Mouse (Mus musculus) liver, embryonic 13.5 days (tissue): Measurements from ENCODE around the gene Gm49510. TPM values are rescaled to one million over a fixed set of nuclear protein-coding genes. Genes with fewer than 3 reads are reported as not detected.

ENCODE experiments used
- ATAC-seq: fragments of 200-750 bp; cut with Nextera tagmentation; 2 replicates; pipeline ENCODE4 v1.8.0; 2017; ENCODE audit warnings: low read depth, mild to moderate bottlenecking, moderate number of reproducible peaks, moderate library complexity
- DNase-seq: peaks from one replicate; pipeline ENCODE4 v3.0.0; 2022
- H3K27ac ChIP-seq: fragments of 300-500 bp; sonication (generic); 2 replicates; pipeline ENCODE4 v1.5.1; 2015; ENCODE audit warnings: moderate library complexity, mild to moderate bottlenecking, inconsistent platforms
- H3K27me3 ChIP-seq: fragments of 300-500 bp; sonication (generic); 2 replicates; pipeline ENCODE4 v1.6.1; 2015; ENCODE audit warnings: mild to moderate bottlenecking, inconsistent platforms
- H3K36me3 ChIP-seq: fragments of 300-500 bp; sonication (generic); 2 replicates; pipeline ENCODE4 v1.6.1; 2015; ENCODE audit warnings: mild to moderate bottlenecking, inconsistent platforms
- H3K4me1 ChIP-seq: fragments of 300-500 bp; sonication (generic); replicated peaks from 2 replicates; pipeline ENCODE4 v1.6.1; 2015; ENCODE audit warnings: inconsistent platforms
- H3K4me2 ChIP-seq: fragments of 300-500 bp; sonication (generic); 2 replicates; pipeline ENCODE4 v1.6.1; 2015; ENCODE audit warnings: inconsistent platforms, mild to moderate bottlenecking, moderate library complexity
- H3K4me3 ChIP-seq: fragments of 300-500 bp; sonication (generic); replicated peaks from 2 replicates; pipeline ENCODE4 v1.5.1; 2015; ENCODE audit warnings: mild to moderate bottlenecking, inconsistent platforms
- H3K9ac ChIP-seq: fragments of 300-500 bp; sonication (generic); 2 replicates; pipeline ENCODE4 v1.6.1; 2015; ENCODE audit warnings: mild to moderate bottlenecking, inconsistent platforms
- H3K9me3 ChIP-seq: fragments of 300-500 bp; sonication (generic); replicated peaks from 2 replicates; pipeline ENCODE4 v1.6.1; 2016; ENCODE audit warnings: inconsistent platforms
- WGBS: fragments of 180-500 bp; shearing (Covaris S2); methylation state at CpG from one replicate; pipeline ENCODE4 v1.1.7; 2015; ENCODE audit not compliant: insufficient replicate concordance; 5-methylcytosine and 5-hydroxymethylcytosine counted together
- polyA plus RNA-seq: library from polyadenylated mRNA; unstranded; fragments of >200 nt; fragmentation: Nextera tagmentation; extraction: Ambion mirVana; gene quantifications from 2 replicates; pipeline ENCODE4 v1.2.1, GENCODE M21; 2015

The Gm49510 gene
- polyA plus RNA-seq, 1 experiment from 2014 or later, result 0.16 TPM

DNA sequence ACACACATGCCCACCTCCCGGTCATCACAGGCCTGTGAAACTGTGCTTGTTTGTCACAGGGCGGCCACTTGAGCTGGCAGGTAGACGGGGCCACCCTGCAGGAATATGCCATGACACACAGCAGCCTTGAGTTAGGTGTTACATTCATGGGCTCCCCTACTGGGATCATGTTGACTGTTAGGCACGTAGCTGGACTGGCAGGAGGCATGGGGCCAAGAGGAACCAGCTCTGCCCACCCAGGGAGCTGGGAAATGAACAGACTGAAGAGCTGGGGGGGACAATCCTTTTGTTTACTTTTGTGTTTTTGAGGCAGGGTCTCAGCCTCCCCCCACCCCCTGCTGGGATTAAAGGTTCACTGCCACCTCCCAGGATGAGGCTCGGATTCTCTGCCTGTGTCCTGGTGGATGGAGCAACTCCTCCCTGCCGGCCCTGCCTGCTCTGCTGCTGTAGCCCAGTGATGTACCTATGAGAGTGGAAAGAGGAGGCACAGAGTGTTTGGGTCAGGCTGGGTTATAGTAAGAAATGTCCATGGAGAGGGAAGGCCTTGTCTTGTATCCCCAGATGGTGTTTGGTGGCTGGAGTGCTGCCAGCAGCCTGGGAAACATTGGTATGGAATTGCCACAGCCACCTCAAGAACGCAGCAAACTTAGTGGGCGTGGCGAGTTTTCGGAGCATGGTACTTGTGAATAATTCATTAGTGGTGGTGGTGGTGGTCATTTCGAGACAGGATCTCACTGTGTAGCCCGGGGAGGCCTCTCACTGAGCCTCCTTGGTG, 16.8 kb downstream of the Gm49510 start:
- DNase-seq, result no peak
- H3K4me3 ChIP-seq, result peak overlapping the region; percentile 0; the same call in 1 of the 2 replicates
- H3K36me3 ChIP-seq, result peaks cover 27% of the 10 kb centered on the region
- H3K27me3 ChIP-seq, result no peaks in the 10 kb centered on the region
- peaks cover 80% of the 10 kb centered on the region for H3K4me1 ChIP-seq
- no peak for ATAC-seq
- WGBS, result 76% methylated on average over 12 of the region's 12 CpGs
- H3K9ac ChIP-seq, result peak overlapping the region; percentile 34; the same call in 1 of the 2 replicates
- H3K27ac ChIP-seq, result 0 out of 2 replicates have a peak overlapping the region, but pooled peaks have one; percentile 26
- H3K4me2 ChIP-seq, result peak overlapping the region; percentile 100
- no peaks in the 10 kb centered on the region for H3K9me3 ChIP-seq

DNA sequence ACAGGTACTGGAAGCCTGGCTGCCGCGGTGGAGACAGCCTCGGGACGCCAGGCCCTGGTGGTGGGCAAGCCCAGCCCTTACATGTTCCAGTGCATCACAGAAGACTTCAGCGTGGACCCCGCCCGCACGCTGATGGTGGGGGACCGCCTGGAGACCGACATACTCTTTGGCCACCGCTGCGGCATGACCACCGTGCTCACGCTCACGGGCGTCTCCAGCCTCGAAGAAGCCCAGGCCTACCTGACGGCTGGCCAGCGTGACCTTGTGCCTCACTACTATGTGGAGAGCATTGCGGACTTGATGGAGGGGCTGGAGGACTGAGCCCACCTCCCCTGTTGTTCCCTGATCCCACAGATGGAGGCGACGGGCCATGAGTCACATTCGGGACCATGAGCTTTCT, 18.7 kb downstream of the Gm49510 start:
- Histone ChIP-seq H3K4me1 (peaks cover 85% of the 10 kb centered on the region), H3K4me3 (no peak overlapping the region), H3K9ac (no peak overlapping the region), H3K36me3 (peaks cover 21% of the 10 kb centered on the region), H3K27ac (0 out of 2 replicates have a peak overlapping the region, but pooled peaks have one; percentile 23), H3K4me2 (no peak overlapping the region), H3K9me3 (no peaks in the 10 kb centered on the region), H3K27me3 (no peaks in the 10 kb centered on the region)
- ATAC-seq, result no peak
- WGBS, result 89% methylated on average over 23 of the region's 23 CpGs
- no peak for DNase-seq

DNA sequence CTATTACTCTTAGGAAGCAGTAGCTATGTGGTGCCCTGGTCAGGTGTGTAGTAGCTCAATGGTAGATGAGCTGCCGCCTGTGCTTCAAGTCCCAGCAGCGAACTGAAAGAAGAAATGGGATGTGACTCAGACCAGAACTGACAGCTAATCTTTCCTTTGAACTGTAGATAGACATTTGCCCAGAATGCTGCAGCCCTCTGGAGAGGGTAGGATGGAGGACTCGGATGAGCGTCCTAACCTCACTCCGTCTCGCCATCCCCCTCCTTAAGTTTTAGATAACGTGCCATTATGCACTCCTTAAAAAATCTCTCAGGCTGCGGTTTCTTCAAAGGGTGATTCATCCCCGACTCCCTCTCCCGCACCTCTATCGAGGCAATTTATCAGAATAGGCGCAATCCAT, 20.4 kb downstream of the Gm49510 start:
- Histone ChIP-seq H3K36me3 (peaks cover 21% of the 10 kb centered on the region), H3K4me1 (peaks cover 85% of the 10 kb centered on the region), H3K9me3 (no peaks in the 10 kb centered on the region), H3K9ac (no peak overlapping the region), H3K27ac (peak overlapping the region; percentile 53), H3K27me3 (no peaks in the 10 kb centered on the region), H3K4me2 (no peak overlapping the region), H3K4me3 (no peak overlapping the region)
- WGBS, result 79% methylated on average over 12 of the region's 12 CpGs
- DNase-seq (no peak), ATAC-seq (no peak)

DNA sequence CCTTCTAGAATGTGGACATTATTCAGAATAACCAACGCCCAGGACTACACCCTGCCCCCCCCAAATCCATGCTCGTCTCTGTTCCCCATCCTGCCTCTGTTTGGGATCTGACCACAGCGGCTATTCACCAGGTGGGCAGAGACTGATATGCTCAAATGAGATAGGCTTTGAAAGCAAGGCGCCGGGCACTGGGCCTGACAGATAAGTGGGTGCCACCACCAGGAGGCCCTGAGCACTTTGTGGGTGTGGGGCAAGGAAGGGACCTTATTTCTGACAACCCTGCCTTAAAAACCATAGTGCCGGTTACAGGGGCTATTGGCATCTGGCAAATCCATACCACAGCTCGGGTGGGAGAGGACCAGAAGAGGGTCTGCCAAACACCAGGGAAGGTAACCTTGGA, 23.2 kb downstream of the Gm49510 start:
- WGBS, result 18% methylated on average over 7 of the region's 7 CpGs
- Histone ChIP-seq H3K9ac (peak overlapping the region; percentile 79), H3K4me3 (peak overlapping the region; percentile 55), H3K4me2 (peak overlapping the region; percentile 80), H3K9me3 (no peaks in the 10 kb centered on the region), H3K27ac (peak overlapping the region; percentile 99), H3K36me3 (peaks cover 13% of the 10 kb centered on the region), H3K27me3 (no peaks in the 10 kb centered on the region), H3K4me1 (peaks cover 88% of the 10 kb centered on the region)
- ATAC-seq, result peak; percentile 81
- DNase-seq, result peak; percentile 87

DNA sequence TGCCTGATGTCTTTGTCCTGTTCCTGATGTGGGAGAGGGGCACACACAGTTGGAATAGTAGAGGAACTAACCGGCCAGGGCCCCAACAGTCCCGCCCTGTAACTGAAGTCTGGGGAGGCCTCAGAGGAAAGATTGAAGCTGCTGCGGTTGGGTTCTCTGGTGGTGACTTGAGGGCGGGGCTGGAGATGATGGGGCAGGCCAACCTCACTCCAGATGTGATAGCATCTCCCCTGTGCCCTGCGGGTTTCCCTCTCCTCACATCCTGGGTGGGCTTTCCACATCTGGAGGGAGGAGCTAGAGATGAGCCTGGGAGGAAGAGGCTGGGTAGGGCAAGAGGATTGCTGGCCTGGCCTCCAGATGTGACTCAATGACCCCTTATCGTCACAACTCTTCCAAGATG, 24.1 kb downstream of the Gm49510 start:
- peaks cover 7% of the 10 kb centered on the region for H3K36me3 ChIP-seq
- H3K27me3 ChIP-seq, result no peaks in the 10 kb centered on the region
- H3K4me1 ChIP-seq, result peaks cover 94% of the 10 kb centered on the region
- peak overlapping the region; percentile 80 for H3K4me2 ChIP-seq
- H3K27ac ChIP-seq, result peak overlapping the region; percentile 99
- peak overlapping the region; percentile 79 for H3K9ac ChIP-seq
- WGBS, result 17% methylated on average over 6 of the region's 6 CpGs
- peak; percentile 83 for DNase-seq
- no peaks in the 10 kb centered on the region for H3K9me3 ChIP-seq
- ATAC-seq, result peak; percentile 78
- peak overlapping the region; percentile 55 for H3K4me3 ChIP-seq

DNA sequence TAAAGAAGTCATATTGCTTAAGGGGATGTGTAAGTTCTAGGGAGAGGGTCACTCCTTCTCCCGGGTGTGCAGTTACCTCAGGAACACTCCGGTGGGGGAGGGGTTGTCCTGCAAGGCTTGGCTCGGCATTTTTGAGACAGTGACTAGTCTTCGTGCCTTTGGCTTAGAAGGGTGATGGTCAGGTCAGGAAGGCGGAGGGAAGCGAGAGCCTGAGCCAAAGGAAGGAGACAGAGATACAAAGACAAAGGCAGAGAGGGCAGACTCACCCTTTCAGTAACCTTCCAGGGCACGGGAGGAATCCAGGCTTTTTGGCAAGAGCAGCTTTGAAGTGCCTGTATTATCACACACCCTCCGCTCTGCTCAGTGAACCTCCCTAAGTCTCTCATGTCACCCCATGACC, 25.7 kb downstream of the Gm49510 start:
- Histone ChIP-seq H3K9ac (peak overlapping the region; percentile 78), H3K36me3 (peaks cover 10% of the 10 kb centered on the region), H3K4me3 (no peak overlapping the region), H3K9me3 (no peaks in the 10 kb centered on the region), H3K4me1 (peaks cover 91% of the 10 kb centered on the region), H3K27ac (peak overlapping the region; percentile 99), H3K4me2 (peak overlapping the region; percentile 95), H3K27me3 (no peaks in the 10 kb centered on the region)
- 53% methylated on average over 8 of the region's 8 CpGs for WGBS
- ATAC-seq (no peak), DNase-seq (no peak)

DNA sequence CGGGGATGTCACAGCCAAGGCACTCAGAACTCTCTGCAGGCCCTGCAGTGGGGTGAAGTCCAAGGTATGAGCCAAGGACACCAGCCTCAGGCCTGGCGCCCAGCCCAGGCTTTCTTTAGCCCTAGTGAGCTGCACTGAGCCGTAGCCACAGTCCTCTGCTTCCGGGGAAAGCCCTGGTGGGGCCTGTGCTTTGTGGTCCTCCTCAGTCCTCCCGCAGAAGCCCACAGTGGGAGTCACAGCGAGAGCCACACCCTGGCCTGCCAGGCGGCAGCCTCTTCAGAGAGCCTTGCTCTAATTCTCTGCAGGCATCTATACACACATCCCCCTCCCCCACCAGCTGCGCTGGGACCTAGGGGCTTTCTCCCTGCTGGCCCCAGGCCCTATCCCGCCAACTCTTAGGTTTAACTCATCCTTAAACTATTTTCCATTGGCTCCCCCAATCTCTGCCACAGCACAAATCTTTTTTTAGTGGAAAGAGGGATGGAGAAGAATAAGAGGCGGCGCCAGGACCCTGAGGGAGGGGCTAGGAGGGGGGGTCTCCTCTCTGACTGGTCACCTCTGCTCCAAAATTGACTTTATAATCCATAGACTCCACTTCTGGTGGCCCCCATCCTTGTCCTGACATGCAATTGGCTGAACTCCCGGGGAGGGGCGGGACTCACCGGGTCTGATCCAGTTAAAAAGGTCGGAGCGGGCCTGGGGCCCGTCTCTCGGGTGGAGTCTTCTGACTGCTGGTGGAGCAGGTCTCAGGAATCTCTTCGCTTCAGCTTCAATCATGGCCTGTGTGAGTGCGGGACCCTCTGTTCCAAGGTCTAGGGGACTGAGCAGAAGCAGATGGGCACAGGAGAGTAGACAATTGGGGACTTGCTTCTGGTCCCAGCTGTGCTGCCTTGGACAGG, 26.8 kb downstream of the Gm49510 start, which contains the start of gene Lgals1:
TSS of gene Lgals1 (plus strand) at position 705 of the 899 bp plus-strand sequence.
- 8% methylated on average over 20 of the region's 20 CpGs for WGBS

DNA sequence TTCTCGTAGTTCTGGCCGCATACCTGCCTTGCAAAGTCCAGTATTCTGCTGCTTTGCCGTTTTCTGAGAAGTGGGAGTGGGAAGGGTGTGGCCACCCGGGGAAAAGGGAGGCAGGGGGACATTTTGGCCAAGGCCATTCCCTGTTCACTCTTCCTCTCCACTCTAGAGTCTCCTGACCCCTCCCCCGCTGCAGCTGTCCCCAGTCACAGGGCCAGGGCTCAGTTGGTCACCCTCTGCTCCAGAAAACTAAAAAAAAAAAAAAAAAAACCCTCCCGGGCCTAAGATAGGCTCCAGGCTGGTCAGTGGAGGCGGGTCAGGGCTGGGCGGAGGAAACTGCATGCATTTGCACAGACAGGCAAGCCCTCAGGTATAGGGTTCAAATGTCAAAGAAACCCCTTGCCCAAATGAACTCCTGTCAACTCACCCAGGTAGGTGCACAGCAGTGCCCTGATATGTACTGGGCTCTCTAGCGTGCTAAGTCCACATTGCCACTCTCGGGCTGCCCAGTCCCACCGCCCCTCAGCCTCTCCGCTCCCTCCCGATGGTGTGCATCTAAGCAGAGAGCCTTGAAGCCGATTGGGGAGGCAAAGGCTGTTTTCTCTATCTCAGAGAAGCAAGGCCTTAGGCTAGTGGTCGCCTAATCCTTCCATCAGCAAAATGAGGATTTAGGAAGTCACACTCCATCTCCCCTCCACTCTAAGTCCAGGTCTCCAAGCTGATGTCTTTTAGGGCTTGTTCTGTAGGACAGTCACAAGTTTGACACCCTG, 27.7 kb downstream of the Gm49510 start:
- Histone ChIP-seq H3K27ac (peak overlapping the region; percentile 99), H3K9me3 (no peaks in the 10 kb centered on the region), H3K4me1 (peaks cover 93% of the 10 kb centered on the region), H3K27me3 (no peaks in the 10 kb centered on the region), H3K9ac (peak overlapping the region; percentile 78), H3K4me3 (peak overlapping the region; percentile 67), H3K36me3 (peaks cover 13% of the 10 kb centered on the region), H3K4me2 (peak overlapping the region; percentile 95)
- DNase-seq (no peak), ATAC-seq (no peak)
- 8% methylated on average over 15 of the region's 15 CpGs for WGBS

More for the DNA sequence above, 26.8 kb downstream of the Gm49510 start, which contains the start of gene Lgals1:
- peak within 1 kb of the TSS; percentile 78 for H3K9ac ChIP-seq
- DNase-seq, result peak; percentile 81
- ATAC-seq, result peak; percentile 47
- peaks cover 93% of the 10 kb centered on the region for H3K4me1 ChIP-seq
- H3K4me2 ChIP-seq, result peak within 1 kb of the TSS; percentile 95
- peak within 1 kb of the TSS; percentile 99 for H3K27ac ChIP-seq
- no peaks in the 10 kb centered on the region for H3K27me3 ChIP-seq
- H3K9me3 ChIP-seq, result no peaks in the 10 kb centered on the region
- peaks cover 13% of the 10 kb centered on the region for H3K36me3 ChIP-seq
- H3K4me3 ChIP-seq, result peak within 1 kb of the TSS; percentile 67

DNA sequence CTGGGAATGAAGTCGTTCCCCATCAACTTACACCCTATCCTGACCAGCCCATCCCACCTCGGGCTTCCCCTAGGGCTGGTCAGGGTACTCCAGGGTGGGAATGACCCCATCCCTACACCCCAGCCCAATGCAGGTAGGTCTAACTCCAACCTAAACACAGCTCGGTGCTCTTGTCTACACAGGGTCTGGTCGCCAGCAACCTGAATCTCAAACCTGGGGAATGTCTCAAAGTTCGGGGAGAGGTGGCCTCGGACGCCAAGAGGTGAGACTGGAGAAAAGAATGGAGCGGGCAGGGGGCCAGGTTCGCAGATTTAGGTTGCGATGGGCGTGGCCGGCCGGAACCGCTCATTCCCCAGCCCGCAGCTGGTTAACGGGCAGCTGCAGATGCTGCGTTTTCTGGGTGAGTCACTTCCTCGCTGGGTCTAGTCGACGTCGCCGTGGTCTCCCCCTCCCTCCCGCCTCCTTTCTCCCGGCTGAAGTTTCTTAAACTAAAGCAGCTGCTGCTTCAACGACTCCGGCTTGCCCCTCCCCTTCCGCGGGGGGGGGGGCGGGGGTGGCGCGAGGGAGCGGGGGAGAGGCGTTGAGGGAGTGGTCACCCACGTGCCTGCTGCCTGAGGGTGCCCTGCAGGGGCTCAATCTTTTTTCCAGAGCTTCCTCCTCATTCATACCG, 28.5 kb downstream of the Gm49510 start:
- peak overlapping the region; percentile 67 for H3K4me3 ChIP-seq
- under 1% methylated on average over 25 of the region's 35 CpGs for WGBS
- H3K36me3 ChIP-seq, result peaks cover 13% of the 10 kb centered on the region
- no peaks in the 10 kb centered on the region for H3K9me3 ChIP-seq
- peak; percentile 69 for DNase-seq
- peak overlapping the region; percentile 95 for H3K4me2 ChIP-seq
- ATAC-seq, result peak; percentile 10; the same call in 1 of the 2 replicates
- peak overlapping the region; percentile 99 for H3K27ac ChIP-seq
- H3K9ac ChIP-seq, result peak overlapping the region; percentile 78
- no peaks in the 10 kb centered on the region for H3K27me3 ChIP-seq
- peaks cover 90% of the 10 kb centered on the region for H3K4me1 ChIP-seq

DNA sequence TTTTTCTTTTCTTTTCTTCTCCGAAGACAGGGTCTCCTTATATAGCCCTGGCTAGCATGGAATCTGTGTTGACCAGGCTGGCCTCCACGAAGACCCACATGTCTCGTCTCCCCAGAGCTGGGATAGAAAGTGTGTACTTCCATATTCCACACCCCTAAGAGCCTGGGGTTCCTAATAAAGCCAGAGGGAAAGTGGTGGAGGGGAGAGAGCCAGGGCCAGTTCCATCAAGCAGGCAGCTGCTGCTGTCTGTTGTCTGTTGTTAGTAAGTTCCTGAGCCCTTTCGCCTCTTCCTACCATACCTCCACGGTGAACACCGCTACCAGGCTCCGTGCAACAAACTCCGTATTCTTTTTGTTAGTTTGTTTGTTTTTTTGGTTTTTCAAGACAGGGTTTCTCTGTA, 29.1 kb downstream of the Gm49510 start:
- Histone ChIP-seq H3K36me3 (peaks cover 13% of the 10 kb centered on the region), H3K9me3 (no peaks in the 10 kb centered on the region), H3K4me2 (peak overlapping the region; percentile 95), H3K4me1 (peaks cover 90% of the 10 kb centered on the region), H3K9ac (peak overlapping the region; percentile 78; the same call in 1 of the 2 replicates), H3K27ac (peak overlapping the region; percentile 99), H3K27me3 (no peaks in the 10 kb centered on the region), H3K4me3 (peak overlapping the region; percentile 67)
- DNase-seq, result no peak
- 46% methylated on average over 8 of the region's 8 CpGs for WGBS
- no peak for ATAC-seq
